Mouse (Mus musculus): ENCODE data around the gene Dgat2. TPM values are rescaled to one million over a fixed set of nuclear protein-coding genes. Genes with fewer than 3 reads are reported as not detected.

Gene Dgat2
- total RNA-seq, 2 experiments from 2014 or later = 0.42 to 2.8 TPM

DNA sequence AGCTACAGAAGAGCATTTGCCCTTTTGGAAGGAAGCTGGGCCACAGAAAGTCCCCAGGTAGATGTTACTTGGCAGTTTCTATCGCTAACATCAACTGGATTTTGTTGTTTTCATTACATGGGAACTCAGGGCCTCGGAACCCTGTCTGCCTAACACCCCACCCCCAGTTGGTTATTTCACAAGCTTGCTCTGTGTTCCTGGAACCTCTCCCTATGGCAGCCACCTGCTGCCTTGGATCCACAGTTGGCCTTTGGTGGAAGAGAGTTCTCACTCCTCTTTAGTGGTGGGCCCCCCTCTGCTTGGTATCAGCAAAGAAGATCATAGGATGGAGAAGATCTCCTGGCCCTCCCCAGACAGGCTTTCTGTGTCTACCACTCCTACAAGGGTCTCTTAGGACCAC, 16.3 kb upstream of the Dgat2 start:
- no peak for ATAC-seq (replicated peaks; ENCODE audit: low FRiP score, poor library complexity, severe bottlenecking)

DNA sequence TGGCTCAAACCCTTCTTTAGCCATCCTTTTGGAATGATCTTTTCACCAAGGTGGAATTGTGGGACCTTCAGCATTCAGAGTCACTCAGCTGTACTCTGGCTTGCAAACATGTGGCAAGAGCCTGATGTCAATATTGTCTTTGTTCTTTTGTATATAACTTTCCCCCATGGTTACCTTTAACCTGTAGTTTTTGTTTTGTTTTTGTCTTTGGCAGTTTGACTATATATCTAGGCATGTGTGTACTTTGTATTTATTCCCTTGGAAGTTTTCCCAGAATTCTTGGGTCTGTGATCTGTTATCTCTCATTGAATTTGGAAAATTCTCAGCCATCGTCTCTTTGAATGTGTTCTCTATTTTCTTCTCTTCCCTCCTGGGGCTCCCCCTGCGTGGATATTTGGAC, 12.0 kb upstream of the Dgat2 start:
- ATAC-seq (replicated peaks; ENCODE audit: low FRiP score, poor library complexity, severe bottlenecking) = no peak

DNA sequence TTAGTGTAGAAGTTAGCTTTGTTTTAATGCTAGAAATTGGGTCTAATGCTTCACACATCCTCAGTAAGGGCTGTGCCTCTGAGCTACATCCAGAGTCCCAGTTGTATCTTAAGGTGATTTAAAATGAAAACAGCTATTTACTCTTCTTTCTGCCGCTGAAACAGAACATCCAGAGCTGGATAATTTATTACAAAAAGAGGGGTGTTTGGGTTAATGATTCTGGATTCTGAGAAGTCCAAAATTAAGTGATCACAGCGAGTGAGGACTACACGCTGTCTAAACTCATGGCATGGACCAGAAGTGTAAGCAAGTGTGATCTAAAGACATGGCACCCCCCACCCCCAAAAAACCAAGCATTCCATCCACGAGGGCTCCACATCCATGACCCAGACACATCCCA, 11.4 kb upstream of the Dgat2 start:
- no peak for ATAC-seq (replicated peaks; ENCODE audit: low FRiP score, poor library complexity, severe bottlenecking)

GRCm38 (mm10) chr7:99191411-99191810, 8.9 kb upstream of the Dgat2 start:
- ATAC-seq (replicated peaks; ENCODE audit: low FRiP score, poor library complexity, severe bottlenecking) = no peak

- ATAC-seq (replicated peaks; ENCODE audit: low FRiP score, poor library complexity, severe bottlenecking) = no peak
These were observed 7.4 kb upstream of the Dgat2 start for GRCm38 (mm10) chr7:99189885-99190284.

DNA sequence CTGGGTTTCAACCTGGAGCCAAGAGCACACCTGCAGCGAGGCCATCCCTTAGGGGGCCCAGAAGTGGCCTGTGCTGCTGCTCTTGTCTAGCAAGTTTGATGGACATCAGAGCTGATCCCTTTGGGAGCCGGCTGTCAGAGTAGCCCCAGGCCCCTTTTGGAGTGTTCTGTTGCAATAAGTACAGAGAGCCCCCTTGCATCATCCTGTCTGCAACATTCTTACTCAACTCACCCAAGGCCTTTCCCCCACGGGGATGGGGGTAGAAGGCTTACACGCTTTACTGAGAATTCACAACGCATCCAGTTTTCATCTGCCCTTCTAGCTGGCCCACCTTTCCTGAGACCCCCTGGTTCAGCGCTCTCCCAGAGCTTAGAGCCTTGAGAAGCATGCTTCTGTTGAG, 6.1 kb upstream of the Dgat2 start:
- no peak for ATAC-seq (replicated peaks; ENCODE audit: low FRiP score, poor library complexity, severe bottlenecking)

DNA sequence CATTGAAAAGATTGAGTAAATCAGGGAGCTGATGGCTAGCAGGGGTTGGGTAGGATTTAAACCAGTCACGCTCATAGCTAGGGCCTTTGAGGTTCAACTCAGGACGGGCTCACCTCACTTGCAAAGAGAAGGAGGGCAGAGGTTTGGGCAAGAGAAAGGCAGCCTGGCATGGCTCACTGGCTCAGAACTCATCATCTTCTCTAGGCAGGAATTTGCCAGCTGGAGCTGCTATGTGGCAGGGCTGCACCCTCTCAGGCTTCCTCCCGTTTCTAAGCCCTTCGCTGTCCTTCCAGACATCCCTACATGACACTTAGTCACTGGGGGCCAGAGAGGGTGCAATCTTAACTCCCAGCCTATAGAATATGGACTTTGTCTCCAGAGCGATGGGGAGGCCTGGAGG, 4.9 kb upstream of the Dgat2 start:
- ATAC-seq (replicated peaks; ENCODE audit: low FRiP score, poor library complexity, severe bottlenecking) = no peak

- no peak for ATAC-seq (replicated peaks; ENCODE audit: low FRiP score, poor library complexity, severe bottlenecking)
These were observed 2.9 kb upstream of the Dgat2 start for GRCm38 (mm10) chr7:99185405-99185804.

DNA sequence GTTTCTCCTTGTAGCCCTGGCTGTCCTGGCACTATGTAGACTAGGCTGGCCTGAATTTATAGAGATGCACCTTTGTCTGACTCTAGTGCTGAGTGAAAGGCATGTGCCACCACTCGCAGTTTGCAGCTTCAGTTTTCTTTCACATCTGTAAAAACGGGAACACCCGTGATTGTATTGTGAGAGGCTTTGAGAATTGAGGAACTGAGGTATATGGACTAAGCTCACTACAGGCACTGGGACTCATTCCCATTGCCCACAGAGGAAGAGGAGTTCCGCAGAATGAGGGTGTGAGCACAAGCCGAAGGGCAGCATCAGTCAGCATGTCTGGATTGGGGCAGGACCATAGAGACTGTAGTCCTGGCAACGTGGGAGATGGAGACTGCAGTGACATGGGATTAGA, 1.2 kb upstream of the Dgat2 start:
- no peak for ATAC-seq (replicated peaks; ENCODE audit: low FRiP score, poor library complexity, severe bottlenecking)

DNA sequence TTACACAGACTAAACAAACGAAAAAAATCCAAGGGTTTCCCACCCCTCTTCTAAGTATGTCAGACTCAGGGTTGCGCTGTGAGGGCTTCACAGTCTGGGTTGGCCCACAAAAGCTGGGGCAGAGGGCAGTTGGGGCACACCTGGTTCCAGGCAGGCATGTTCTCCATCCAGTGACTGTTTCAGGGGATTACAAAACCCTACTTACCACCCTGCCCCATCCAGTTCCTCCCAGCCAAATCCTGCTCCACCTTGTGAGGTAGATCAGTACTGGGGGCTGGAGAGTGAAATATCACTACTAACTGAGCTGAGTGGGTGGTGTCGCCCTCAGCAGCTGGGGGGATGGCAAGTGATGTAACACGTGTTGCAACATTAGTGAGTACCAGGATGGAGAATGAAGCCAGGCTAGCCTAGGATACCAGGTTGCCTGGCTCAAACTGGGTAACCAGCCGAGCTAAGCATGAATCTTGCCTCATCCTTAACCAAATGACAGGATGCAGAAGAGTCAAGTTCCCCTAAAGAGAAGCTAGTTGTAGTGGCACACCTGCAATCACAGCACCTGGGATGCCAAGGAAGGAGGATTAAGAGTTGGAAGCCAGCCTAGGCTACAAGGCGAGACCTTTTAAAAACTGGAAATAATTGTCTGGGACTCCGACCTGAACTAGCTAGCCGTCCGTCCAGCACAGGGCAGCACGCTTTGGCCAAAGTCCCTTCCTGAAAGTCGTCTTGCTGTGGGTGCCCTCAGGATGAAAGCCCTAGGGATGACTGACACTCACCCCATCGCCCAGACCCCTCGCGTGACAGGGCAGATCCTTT, 694 bp downstream of the Dgat2 start:
- ATAC-seq (replicated peaks; ENCODE audit: low FRiP score, poor library complexity, severe bottlenecking) = no peak

GRCm38 (mm10) chr7:99180162-99180561, 2.4 kb downstream of the Dgat2 start:
- ATAC-seq (replicated peaks; ENCODE audit: low FRiP score, poor library complexity, severe bottlenecking) = no peak

- ATAC-seq (replicated peaks; ENCODE audit: low FRiP score, poor library complexity, severe bottlenecking) = no peak
These were observed 3.2 kb downstream of the Dgat2 start for GRCm38 (mm10) chr7:99179271-99179670.

DNA sequence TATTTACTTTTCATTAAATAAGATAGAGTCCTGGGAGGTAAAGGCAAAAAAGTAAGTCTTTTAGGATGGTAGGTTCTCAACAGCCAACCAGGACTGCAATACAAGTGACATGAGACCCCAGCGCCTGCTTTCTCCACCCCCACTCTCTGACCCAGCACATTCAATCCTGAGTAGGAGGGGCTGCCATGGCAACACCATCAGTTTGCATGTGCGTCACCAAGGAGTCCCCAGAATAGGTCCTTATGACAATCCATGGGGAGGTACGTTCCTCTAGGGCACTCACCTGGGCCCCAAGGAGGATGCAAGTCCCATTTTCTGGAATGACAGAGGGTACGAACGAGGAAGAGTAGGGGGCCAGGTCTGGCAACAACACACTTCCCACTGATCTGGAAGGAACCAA, 5.1 kb downstream of the Dgat2 start:
- no peak for ATAC-seq (replicated peaks; ENCODE audit: low FRiP score, poor library complexity, severe bottlenecking)

- no peak for ATAC-seq (replicated peaks; ENCODE audit: low FRiP score, poor library complexity, severe bottlenecking)
These were observed 6.9 kb downstream of the Dgat2 start for GRCm38 (mm10) chr7:99175666-99176065.

DNA sequence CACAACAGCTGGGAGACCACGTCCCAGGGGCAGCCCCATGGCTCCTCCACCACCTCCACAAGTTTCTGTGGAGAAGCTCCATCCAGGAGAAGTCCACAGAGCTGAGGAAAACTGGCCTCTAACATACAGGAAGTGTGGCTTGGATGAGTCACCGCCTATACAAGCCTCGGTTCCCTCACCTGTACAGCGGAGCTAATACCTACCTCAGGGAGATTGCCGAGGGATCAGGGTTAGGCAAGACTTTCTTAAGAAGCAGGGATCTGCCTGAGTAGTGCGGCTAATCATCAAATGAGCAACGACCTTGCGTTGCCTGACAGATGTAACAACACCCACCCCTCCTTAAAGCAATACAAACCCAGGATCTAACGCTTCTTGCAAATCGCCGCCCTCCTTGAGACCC, 7.4 kb downstream of the Dgat2 start:
- no peak for ATAC-seq (replicated peaks; ENCODE audit: low FRiP score, poor library complexity, severe bottlenecking)

DNA sequence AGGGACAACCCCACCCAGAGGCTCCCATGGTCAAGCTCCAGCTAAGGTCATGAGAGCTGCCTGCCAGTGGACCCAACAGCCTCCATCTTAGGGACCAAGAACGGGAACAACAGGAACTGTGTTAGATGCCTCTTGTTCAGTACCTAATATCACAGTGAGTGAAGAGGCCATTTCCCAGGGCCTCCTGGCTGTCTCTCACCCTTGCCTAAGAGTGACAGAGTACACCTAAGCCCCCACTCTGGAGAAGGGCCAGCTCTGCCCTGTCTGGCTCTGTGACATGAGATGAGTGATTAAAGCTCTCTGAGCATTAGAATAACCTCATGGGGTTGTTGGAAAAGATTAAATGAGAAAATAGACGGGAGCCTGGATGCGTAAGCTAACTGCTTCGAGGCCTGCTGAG, 8.5 kb downstream of the Dgat2 start:
- no peak for ATAC-seq (replicated peaks; ENCODE audit: low FRiP score, poor library complexity, severe bottlenecking)

DNA sequence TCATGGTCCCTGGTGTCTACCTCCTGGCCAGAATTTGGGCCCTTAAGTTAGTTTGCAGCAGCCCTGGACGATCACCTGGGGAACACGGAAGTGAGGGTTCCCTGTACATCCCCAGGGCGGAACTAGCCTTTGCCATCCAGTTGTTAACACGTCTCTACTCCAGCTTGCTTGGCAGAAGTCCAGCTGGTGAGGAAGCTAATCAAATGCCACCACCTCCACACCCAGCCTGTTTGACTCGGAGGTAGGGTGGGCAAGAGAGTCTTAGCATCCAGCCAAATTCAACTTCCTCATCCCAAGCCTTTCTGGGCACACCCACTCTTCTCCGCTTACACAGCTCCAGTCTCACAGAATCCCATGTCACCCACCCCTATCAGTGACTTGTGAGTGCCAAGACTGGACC, 9.6 kb downstream of the Dgat2 start:
- ATAC-seq (replicated peaks; ENCODE audit: low FRiP score, poor library complexity, severe bottlenecking) = no peak

DNA sequence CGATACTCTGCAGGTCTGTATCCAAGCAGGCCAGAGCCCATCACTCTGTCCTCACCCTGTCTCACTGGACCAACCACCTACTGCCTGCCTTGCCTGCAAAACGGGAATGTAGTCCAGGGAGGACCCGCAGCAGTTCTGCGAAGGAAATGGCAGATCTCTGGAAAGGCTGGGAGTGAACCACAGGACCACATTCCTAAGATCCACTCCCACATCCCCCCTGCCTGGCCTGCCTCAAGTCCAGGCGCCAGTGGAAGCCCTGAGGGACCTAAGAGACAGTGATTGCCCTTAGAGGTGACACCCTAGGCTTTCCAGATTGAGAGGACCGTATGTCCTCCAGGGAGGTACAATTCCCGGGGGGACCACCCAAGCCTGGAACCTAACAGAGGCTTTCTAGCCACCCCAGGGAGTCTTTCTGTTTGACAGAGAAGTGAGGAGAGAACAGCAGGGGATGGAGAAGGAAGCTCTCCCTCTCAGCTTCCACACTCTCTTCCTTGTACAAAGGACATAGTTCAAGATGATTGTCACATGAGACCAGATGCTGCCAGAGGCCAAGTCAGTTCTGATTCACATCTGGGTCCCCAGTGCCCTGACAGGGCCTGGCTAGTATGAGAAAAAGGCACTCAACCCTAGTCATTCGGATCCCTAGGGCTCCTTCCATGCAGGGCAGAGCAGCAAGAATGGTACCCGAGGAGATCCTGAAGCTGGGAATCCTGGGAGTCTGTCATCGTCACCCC, 10.6 kb downstream of the Dgat2 start:
- ATAC-seq (replicated peaks; ENCODE audit: low FRiP score, poor library complexity, severe bottlenecking) = no peak

- ATAC-seq (replicated peaks; ENCODE audit: low FRiP score, poor library complexity, severe bottlenecking) = no peak
These were observed 12.0 kb downstream of the Dgat2 start for GRCm38 (mm10) chr7:99170519-99170918.

DNA sequence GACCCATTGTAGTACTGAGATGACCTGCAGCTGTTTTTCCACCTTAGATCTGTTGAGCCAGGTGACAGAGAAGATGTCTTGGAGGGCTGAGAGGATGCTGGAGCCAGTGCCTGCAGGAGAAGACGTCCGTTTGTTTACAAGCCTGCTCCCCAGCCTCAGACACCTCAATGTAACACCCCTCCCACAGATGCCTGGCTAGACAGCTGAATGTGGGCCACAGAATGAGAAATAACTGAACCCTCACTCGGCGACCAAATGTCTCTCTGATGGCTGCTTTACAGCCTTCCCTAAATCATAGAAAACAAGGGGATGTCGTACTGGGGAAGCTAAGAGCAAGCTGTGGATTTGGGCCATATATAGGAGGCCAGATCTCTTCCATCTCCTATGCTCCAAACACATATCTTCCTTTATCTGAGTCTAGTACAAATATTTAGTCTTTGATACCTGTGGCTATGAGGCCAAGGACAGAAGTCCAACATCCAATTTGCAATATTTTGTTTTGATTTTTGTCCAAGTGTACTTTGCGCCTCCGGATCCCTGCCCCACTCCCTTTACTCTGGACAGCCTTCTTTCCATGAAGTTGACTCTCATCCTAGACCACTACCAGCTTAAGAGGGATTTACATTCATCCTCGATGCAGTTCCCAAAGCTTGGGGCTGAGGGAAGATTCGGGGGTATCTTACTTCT, 12.7 kb downstream of the Dgat2 start:
- ATAC-seq (replicated peaks; ENCODE audit: low FRiP score, poor library complexity, severe bottlenecking) = no peak

GRCm38 (mm10) chr7:99168756-99169155, 13.8 kb downstream of the Dgat2 start:
- no peak for ATAC-seq (replicated peaks; ENCODE audit: low FRiP score, poor library complexity, severe bottlenecking)
